ENCODE assay signal across 30 mouse cellular contexts in the genomic region with DNA sequence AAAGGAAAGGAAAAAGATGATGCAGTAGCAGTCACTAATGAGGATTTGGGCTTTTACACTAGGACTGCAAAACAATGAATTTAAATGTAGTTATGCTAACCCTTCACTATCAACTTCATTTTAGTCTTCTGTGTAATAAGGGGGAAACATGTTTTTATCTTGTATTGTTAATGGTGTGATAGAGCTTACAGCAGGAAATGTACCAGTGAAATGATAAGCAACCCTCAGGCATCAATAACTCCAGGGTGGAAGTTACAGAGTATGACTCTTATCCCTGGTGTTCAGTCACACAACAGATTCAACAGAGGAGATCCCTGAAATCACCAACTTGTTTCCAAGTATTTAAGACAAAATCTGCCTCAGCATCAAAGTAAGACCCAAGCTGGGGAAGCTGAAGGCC.
"Had no signal": no experiment of that assay in that cellular context is flagged by ENCODE, and none has a peak within 500 bp of the region (broad histone marks: within the 10 kb centered on the region; RNA-seq: fewer than 3 reads in every experiment).

No protein-coding gene starts in this region.

- DNase-seq: heart, postnatal 10 days; heart, postnatal 14 days; heart, postnatal 36 days; heart, postnatal 4 days; kidney, adult 11 months; kidney, adult 18-20 months; kidney, adult 2 months; kidney, adult 8-10 months; kidney, adult 9 months; kidney, postnatal 10 days; kidney, postnatal 14 days; kidney, postnatal 25 days; kidney, postnatal 36 days; kidney, postnatal 4 days; layer of hippocampus, adult 9-11 months; layer of hippocampus, postnatal 36 days had no signal

- H3K4me1 ChIP-seq: heart, embryonic 12.5 days; heart, embryonic 13.5 days; heart, embryonic 15.5 days; hindbrain, embryonic 10.5 days; hindbrain, embryonic 13.5 days; hindbrain, embryonic 15.5 days; intestine, embryonic 15.5 days; kidney, embryonic 15.5 days had no signal

- H3K27ac ChIP-seq: heart, embryonic 13.5 days; heart, embryonic 15.5 days; hindbrain, embryonic 10.5 days; hindbrain, embryonic 12.5 days; hindbrain, embryonic 13.5 days; hindbrain, embryonic 14.5 days; hindbrain, embryonic 15.5 days; hindbrain, postnatal 0 days; intestine, embryonic 15.5 days; kidney, embryonic 15.5 days; kidney, postnatal 0 days; layer of hippocampus, adult 2 months; left cerebral cortex, adult 2 months had no signal

- H3K4me3 ChIP-seq: heart, embryonic 12.5 days; heart, embryonic 13.5 days; heart, embryonic 15.5 days; hindbrain, embryonic 10.5 days; hindbrain, embryonic 12.5 days; hindbrain, embryonic 13.5 days; hindbrain, embryonic 15.5 days; intestine, embryonic 15.5 days; kidney, embryonic 15.5 days; layer of hippocampus, adult 2 months; left cerebral cortex, adult 2 months had no signal

- H3K9me3 ChIP-seq: heart, embryonic 12.5 days; heart, embryonic 13.5 days; heart, embryonic 15.5 days; hindbrain, embryonic 10.5 days; hindbrain, embryonic 12.5 days; hindbrain, embryonic 13.5 days; hindbrain, embryonic 15.5 days; intestine, embryonic 15.5 days; kidney, embryonic 15.5 days had no signal

- H3K36me3 ChIP-seq: heart, embryonic 12.5 days; heart, embryonic 13.5 days; heart, embryonic 15.5 days; hindbrain, embryonic 10.5 days; hindbrain, embryonic 12.5 days; hindbrain, embryonic 13.5 days; hindbrain, embryonic 15.5 days; intestine, embryonic 15.5 days; kidney, embryonic 15.5 days had no signal

- H3K27me3 ChIP-seq: heart, embryonic 12.5 days; heart, embryonic 13.5 days; heart, embryonic 15.5 days; hindbrain, embryonic 12.5 days; hindbrain, embryonic 13.5 days; hindbrain, embryonic 15.5 days; intestine, embryonic 15.5 days; kidney, embryonic 15.5 days had no signal

- H3K9ac ChIP-seq: heart, embryonic 12.5 days; heart, embryonic 13.5 days; heart, embryonic 15.5 days; hindbrain, embryonic 12.5 days; hindbrain, embryonic 13.5 days; hindbrain, embryonic 14.5 days; hindbrain, embryonic 15.5 days; intestine, embryonic 15.5 days; kidney, embryonic 15.5 days had no signal
